Mouse (Mus musculus): ENCODE data around the gene Pop4.

Gene Pop4

DNA sequence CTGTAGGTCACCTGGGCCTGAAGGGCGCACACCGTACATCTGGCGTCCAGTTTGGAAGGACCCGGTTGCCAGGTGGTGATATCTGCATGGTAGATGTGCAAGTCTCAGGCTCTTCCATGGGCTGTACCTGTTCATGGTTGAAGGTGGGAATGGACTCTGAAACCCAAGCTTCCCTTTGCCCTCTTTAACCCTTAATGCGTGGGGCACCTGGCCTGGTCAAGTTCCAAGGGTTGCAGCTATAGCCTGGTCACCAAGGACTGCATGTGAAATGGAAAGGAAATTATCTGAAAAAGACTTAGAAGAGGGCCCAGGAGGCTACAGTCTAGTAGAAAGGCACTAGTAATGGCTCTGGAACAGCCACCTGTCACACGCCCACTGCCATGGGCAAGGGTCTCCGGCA is 50.4 kb downstream of the Pop4 start:
- no peak for DNase-seq (ENCODE audit: low spot score in 2 of 2)

DNA sequence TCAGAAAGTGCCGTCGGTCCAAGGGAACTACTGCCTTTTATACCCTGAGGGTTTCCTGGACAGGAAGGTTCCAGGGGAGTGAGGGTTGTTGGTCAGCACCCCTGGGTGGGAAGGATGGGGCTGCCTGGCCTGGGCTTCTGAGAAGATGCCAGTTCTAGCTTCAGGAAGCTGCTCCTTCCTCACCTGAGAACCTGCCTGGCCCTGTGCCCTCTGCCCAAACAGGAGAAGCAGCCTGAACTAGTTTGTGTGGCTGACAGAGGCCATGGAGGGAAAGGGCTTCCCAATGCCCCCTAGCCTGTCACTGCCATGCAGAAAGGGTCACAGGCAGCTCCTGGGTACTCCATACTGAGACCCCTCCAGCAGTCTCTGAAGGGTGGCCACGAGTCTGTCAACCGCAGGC is 51.7 kb downstream of the Pop4 start:
- DNase-seq (ENCODE audit: low spot score in 2 of 2): no peak

DNA sequence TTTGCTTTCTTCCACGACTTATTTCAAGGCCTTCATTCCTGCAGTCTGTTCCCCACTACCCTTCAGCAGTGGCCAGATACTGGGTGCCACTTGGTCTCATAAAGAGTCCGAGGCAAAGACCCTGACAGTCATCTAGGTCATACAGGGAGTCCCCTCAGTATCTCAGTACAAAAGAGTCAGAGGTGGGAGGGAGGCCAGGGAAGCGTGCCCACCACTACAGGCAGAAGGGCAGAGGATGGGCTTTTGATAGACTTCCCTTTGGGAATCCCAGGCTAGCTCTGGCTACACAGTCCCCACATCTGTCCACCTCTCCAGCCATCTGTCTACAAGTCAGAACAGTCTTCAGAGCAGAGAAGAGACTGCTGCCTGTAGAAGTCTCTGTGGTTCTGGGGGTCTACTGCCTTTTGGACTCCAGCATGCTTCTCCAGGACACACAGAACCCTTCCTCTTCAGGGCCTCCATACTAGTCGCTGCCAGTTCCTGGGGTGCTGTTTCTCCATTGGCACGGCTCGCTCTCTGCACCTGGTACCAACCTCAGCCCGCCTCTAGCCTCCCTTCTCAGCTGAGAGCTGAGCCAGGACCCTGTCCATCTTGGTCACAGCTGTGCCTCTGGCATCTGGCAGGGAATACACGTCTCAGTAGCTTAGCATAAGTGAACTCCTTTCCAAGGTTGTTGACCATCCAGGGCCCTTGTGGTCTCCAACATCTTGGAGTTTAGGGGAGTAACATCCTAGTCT is 52.4 kb downstream of the Pop4 start:
- no peak for DNase-seq (ENCODE audit: low spot score in 2 of 2)

DNA sequence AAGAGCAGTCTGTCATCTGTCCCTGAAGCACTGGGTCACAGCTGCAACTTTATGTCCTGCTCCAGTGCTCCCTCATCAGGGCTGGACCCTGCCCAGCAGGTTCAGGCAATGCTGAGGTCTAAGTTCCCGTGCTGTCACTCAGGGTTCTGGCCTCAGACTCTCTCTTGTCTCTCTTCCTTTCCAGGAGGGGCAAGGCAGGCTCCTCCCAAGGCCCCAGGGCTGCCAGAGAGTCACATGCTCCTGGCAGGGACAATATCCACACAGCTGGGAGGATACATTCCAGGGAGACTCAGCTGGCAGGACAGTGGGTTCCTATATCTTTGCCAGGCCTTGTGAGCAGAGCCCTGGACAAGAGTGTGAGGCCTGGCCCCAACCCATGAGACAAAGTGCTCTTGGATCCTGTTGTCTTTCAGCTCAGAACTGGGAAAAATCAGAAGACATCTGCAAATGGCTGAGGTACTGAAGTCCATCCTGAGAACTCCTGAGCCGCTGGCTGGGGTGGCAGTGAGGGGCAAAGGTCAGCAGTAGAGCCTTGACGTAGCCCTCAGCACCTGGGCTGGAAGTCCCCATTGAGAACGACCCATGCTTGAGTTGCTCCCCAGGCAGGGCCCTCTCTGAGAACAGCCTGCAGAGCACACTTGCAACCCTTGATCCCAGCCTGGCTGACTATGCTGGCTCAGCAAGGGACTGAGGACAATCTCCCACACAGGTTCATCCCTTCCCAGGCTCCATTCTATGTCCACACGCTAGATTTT is 53.6 kb downstream of the Pop4 start:
- DNase-seq (ENCODE audit: low spot score in 2 of 2): peak; percentile 19 to 20

DNA sequence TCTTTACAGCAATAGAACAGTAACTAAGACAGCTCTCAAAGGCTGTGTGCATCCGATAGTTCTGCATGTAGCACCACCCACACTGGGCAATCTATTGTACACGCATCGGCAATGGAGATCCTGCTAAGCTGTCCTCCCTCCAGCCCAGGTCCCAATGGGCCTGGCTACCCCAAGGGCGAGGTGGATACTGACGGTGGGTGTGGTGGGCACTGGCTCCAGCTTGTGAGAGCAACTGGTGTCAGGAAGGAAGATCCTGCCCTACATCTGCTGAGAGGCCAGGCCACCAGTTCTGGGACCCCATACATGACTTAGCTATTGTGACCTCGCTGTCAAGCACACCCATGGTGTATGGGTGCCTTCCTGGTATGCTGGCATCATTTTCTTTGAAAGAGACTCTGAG is 55.5 kb downstream of the Pop4 start:
- DNase-seq (ENCODE audit: low spot score in 2 of 2): no peak

DNA sequence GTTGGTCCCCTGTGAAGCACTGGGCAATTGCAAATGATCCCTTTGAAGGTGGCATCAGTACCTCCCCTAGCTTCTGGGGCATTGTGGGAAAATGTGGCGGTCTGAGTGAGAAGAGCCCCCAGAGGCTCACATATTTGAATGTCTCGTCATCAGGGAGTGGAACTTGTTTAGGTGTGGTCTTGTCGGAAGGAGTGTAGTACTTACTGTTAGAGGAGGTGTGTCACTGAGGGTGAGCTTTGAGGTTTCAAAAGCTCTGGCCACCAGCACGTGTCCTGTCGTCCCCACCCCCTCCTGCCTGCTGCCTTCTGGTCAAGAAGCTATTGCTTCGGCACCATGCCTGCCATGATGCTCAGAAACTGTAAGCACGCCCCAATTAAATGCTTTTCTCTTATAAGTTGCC is 55.9 kb downstream of the Pop4 start:
- DNase-seq (ENCODE audit: low spot score in 2 of 2): no peak

DNA sequence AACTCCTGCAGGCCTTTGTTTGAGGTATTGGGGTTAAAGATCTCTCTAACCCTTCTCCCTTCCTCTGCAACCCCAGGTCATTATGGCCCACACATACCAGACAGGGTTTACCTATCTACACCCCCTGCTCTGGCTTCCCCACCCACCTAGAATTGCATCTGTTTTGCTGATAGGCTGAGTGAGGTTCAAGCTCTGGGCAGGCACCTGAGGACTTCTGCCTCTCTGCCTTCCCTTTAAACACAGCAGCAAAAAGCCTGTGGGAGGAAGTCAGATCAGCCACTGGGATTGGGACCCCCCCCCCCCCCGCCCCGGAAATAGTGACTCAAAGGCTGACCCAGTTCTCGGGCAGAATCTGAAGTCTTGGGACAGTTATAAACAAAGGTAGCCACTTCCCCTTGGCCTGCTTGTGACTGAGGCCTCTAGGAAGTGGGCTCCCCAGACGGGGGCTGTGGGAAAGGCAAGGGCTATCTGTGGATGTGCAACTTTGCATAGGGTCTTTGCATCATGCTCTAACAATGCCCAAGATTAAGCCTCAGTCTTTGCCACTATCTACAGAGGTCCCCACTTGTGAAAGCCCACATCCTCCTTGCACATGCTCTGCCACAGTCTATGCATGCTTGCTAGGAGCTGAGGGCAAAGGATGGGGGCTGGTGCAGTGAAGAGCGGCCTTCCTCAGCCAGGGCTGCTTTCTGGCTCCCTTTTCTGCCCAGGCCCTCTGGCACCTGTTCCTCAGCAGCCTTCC is 56.6 kb downstream of the Pop4 start:
- DNase-seq (ENCODE audit: low spot score in 2 of 2): peak in 1 of 2 experiments; percentile 12

DNA sequence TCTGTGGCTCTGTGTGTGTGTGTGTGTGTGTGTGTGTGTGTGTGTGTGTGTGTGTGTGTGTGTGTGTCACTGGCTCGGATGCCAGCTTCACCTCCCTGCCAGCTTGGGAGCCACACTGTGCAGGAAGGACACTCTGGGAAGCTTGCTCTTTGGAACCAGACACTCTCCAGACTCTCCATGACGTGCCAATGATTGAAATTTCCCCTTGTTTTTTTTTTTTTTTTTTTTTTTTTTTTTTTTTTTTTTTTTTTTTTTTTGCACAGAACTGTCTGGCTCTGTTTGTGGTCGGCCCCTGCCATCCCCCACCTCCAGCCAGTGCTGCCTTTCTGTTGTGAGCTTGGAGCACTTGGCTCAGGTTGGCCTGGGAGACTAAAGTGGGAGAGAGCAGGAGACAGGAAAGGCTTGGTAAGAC is 58.6 kb downstream of the Pop4 start:
- DNase-seq (ENCODE audit: low spot score in 2 of 2): no peak

Measured in spleen, postnatal 36 days (tissue).